Mouse (Mus musculus): ENCODE measurements around the gene Nkd1.
A peak's percentile ranks its signal among the peaks of the same experiment; 100 is the strongest.

Nkd1 gene

DNA sequence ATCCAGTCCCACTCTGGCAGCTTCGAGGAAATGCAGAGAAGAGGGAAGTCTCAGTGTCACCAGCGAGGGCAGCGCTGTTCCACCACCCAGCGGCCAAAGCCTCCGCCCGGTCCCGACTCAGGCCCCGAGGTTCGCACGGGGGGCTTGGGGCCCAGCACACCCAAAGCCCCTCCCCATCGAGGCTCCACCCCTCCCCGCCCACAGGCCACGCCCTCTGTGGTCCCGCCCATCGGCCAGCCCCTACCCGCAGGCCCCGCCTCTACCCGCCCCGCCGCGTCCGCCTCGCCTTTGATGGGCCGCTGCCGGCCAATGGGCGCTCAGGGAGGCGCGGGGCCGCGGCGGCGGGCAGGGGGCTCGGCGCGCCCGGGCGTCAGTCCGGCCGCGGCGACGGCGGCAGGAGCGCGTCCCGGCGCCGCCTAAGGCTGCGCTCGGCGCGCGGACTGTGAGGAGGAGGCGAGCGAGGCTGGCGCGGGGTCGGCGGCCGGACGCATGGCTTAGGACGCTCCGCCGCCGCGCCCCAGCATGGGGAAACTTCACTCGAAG lies at the start of gene Nkd1:
TSS of gene Nkd1 (plus strand) at position 370 of the 543 bp plus-strand sequence.
- peak; percentile 86 to 87 for DNase-seq

DNA sequence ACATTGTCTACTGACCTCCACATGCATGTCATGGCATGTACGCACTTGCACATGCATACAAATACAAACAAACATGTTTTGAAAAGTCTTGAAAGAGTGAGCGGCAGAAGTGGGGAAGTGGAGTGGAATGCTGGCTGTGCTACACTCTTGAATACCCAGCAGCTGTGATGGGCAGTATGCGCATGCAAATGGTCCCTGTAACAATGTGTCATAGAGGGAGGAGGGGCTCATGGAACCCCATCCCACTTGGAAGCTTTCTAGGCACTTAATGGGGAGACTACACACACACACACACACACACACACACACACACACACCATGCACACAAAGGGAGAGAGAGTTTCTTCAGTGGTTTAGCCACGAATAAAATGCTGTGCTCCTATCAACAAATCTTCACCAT lies 39.9 kb upstream of the Nkd1 start:
- DNase-seq, result no peak

DNA sequence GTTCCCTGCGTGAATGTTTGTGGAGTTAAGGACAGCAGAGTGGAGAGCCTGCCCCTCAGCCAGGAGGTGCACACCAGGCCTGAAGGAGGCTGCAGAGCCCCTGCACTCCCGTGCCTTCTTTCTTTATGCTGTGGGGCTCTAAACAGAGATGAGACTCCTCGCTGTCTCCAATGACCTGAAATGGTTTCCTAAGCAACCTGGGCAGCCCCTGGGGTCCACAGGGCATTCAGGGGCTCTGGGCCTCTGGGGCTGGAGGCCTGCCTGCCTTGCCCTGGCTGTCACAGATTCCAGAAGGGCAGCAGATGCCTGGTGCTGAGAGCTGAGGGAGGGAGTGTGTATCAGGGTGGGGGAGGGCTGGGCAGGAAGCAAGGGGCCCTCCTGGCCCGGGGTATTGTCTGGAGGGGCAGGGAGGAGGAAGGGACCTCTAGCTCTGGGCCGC lies 32.7 kb upstream of the Nkd1 start:
- no peak for DNase-seq

DNA sequence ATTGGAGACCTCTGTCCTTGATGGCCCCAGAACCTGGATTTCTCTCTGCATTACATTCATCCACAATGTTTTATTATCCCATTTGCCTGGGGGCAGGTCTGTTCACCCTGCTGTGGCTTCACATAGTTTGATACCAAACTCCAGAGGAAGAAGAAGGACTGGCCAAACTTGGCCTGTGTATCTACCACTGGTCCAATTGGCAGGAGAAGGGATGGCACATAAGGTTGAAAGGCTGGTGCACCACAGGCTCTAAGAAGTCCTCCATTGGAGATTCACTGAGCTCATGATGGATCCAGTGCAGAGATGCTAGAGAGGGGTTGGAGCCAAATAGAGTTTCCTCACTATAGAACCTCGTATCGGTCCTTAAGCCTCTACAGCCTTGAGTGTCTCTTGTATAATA lies 27.1 kb upstream of the Nkd1 start:
- DNase-seq, result no peak

DNA sequence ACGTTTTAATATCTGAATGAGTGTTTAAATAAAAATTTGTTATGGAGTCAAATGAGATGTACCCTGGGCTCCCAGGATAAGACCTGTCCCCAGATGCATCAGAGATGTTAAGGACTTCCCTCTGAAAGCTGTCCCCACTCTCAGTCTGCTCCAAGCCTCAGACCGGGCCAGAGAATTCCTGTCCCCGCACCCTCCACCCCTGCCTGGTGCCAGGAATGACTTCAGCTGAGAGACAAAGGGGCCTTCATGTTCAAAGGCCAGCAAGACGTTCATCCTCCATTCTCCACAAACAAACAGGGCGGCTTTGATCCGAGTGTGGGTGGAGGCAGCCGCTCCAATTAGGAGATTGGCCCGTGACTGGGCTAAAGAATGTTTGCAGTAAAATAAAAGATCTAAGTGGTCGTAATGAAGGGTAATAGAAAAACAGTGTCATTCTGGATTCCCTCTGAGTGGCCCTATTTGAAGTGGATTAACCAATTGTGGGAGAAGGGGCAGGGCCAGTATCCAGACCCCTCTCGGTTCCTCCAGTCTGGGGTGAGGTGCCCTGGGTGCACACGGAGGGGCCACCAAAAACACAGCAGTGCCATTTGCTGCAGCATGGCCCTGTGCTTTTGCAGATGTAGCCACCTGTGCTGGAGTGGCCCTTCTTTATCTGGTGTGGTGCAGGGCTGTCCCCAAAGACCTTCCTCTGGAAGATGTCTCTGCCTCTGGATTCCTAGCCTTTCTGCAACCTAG lies 25.9 kb upstream of the Nkd1 start:
- DNase-seq, result no peak

DNA sequence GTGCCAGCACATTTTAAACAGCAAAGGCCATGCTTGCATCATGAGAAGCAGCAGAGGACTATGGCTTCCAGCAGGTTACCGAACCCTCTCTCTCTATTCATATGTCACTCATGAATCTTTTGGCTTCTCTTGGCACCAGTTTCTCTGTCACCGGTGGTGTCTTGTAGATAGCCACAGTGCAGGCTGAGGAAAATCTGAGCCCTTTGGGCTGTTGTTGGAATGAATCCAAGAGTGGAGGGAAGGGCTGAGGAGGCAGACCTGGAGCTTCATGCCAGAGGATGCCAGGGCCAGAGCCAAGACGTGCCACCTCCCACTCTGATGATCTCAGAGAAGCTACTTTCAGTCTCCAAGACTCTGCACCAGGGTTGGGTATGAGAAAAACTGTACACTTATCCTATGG lies 19.0 kb upstream of the Nkd1 start:
- DNase-seq, result no peak

DNA sequence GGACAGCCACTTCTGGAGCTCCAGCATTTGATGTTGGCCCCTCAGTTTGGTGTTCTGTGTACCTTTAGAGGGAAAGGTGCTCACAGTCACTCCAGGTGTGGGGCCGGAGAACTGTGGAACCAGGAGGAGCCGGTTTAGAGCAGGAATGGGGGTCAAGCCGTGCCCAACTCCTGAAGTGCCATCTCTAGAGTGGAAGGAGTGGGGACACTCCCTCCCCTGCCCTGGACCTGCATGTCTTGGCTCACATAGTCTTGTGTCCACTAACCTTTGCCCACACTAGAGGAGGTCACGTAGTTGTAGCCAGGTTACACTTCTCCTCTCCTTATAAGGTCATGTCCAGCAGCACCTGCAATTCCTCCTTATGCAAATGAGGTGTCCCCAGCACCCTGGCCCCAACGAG lies 14.2 kb upstream of the Nkd1 start:
- DNase-seq, result no peak

DNA sequence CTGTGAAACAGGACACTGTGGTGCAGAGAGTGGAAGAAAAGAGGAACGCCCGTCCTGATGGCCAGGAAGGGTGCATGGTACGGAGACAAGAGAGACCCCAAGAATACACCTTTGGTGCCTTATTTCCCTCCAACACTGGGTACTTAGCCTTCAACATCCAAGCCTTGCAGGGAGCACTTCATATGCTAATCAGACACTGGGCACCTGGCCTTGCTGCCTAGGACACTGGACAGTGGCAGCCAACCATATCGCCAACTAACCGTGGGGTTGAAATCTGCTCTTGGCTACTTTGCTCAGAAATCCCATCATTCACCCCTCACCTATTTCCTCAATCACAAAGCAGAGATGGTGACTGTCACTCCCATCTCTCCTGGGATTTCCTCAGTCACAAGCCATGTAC lies 10.1 kb upstream of the Nkd1 start:
- DNase-seq, result no peak

DNA sequence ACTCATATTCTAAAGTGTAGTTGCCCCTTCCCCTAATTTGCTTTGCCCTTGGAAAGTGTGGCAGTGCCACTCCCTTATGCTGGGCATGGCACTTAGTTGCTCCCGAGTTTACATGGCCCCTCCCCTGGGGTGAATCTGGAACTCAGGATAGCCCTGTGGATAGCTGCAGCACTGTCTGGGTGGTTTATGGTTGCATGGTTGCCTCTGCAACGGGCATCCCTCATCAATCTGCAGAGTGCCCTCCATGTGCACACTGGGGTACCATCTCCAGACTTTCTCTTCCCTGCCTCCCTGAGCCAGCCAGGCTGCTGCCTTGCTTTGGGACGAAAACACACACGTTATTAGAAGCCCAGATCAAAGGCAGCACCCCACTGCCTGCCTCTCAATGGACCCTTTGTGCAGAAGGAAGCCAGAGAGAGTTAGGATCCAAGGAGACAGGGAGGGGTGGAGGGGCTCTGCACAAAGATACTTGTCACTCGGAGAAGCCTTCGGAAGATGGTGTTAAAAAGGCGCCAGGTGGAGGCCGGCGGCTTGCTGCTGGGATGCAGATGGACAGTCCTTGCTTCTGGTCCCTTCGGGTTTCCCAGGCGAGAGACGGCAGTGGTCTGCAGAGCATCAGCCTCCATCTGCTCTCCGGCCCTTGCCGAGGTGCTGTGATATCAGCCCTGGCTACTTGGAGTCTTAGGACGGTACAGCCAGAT lies 8.9 kb upstream of the Nkd1 start:
- DNase-seq, result no peak

DNA sequence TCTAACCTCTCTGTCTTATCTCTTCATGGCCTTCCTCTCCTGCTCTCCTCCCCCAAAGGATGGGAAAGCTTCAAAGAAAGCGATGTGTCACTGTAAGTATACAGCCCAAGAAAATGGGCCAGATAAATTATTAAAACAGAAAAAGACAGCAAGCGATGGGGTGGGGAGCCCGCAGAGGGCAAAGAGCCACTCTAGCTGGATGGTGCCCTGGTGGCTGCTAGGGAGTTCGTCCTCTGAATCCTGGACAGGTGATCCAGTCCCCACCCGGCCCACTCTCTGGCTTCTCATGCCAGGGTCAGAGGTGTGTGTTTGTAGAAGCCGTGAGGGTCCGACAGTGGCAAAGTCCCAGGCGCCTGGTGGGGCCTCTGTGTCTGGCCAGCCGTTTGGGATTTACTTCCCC lies 3.1 kb upstream of the Nkd1 start:
- DNase-seq, result no peak

DNA sequence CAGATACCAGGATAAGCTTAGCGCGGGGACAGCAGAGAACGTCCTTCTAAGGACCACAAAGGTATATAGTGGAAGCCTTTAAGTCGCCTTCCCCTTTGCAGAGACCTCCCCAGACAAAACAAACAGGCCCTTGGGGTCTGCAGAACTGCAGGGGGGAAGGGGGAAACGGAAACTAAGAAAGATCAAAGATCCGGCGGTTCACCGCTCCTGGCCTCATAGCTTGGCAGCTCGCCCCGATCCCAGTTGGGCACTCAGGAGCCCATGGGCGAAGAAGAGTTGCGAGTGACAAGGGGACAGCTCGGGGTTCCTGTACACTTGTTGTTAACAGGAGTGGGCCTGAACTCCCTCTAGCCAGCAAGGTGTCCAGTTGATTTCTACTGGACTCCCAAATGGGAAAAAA lies 773 bp upstream of the Nkd1 start:
- peak; percentile 15 to 33 for DNase-seq

DNA sequence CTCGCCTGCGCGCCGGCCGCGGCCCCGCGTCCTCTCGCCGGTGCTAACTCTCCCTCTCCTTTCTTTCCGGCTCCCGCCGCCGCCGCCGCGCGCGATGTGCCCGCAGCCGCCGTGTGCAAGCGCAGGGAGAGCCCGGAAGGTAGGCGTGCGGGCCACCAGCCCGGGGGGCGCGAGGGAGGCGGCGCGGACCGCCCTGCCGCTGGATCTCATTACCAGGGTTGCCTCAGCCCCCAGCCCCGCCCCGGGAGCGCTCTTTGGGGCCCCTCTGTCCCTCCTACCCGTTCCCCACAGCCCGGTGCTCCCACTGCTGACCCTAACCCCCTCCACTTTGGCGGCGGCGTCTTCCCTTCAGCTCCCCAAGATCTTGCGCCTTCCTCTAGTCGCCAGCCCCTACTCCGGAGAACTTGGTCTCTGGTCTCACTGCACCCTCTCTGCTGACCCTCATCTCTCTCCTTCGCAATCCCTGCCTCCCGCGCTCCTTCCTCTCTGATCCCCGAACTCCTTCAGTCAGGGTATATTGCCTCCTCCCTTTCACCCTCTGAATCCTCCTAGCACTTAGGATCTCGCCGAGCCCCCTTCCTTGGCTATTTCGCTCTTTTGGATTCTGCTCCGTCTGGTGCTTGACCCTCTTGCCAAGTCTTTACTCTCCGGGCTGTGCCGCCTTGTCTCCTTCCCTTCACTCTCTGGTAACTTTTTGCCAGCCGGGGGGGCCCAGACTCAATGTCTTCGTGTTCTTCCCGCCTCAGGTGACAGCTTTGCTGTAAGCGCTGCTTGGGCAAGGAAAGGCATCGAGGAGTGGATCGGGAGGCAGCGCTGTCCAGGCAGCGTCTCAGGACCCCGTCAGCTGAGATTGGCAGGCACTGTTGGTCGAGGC lies 624 bp downstream of the Nkd1 start:
- peak; percentile 41 to 50 for DNase-seq

DNA sequence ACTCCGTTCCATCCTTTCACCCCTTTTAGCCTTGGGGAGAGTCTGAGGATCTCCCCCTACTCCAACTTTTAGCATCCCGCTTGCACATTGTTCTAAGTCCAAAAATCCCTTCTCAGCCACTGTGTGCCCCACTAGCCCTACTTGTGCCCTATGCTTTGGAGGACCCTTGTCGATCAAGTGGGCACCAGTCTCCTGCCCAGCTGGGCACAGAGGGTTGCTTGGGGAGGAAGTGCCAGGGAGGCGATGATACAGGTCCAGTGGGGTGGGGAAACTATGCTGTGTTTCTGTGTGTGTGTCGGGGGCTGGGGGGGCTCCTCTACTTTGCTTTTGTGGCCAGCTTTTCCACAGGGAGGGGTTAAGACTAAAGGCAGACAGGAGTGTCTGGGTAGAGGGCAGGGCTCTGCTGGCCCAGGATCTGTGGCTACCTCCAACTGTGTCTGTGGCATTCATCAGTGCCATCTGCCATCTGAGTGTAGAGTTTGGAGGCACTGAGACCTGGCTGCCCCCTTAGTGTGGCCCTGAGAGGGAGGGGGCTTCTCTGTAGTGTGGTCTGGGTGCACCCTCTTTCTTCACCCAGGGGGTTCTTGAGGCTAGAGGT lies 1.4 kb downstream of the Nkd1 start:
- no peak for DNase-seq

DNA sequence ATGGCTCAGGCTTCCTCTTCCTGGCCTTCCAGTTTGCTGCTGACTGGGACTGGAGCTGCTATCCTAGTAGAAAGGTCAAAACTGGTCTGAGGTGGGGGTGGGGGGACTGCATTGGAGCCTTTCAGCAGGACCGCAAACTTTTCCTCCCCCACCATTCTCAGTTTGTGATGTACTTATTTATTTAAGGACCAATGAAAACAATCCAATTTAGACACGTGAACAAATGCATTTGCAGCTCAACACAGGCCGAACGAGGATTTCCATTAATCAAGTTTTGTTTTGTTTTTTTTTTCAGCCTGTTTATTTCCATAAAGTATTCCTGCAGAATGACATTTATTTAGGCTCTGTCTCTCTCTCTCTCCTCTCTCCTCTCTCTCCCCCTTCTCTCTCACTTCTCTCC lies 2.5 kb downstream of the Nkd1 start:
- no peak for DNase-seq

DNA sequence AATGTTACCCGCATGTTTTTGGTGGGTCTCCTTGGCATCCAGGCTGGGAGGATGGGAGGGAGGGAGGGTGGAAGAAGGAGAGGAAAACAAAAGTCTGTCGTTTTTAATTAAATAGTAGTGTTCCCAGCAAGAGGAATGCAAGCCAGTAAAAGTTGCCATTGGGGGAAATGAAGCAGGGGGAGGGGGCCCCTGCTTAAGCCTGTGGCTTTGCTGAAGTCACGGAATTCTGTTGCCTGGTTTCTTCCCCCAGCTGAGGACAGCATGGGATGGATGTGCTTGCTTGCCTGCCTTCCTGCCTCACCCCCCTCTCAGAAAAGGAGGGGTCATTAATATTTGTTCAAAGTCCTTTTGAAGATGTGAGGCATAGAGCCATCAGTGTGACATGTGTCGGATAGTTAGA lies 3.0 kb downstream of the Nkd1 start:
- no peak for DNase-seq

DNA sequence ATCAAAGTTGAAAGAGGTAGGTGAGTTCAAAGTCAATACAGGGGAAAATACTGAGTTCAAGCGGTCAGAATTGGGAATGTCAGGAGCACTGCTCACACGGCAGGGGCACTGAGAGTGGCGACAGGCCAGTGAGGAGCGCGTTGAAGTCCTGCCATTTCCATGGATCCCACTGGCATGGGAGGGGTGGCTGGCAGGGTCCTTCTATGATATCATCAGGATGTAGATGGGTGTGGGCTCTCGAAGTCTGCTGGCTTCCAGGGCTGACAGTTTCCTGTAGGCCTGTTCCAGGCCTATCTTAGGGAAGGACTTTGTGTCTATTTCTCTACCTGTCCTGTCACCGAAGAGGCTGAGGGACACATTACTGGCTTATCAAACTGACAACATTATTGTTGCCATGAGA lies 3.7 kb downstream of the Nkd1 start:
- DNase-seq, result no peak

DNA sequence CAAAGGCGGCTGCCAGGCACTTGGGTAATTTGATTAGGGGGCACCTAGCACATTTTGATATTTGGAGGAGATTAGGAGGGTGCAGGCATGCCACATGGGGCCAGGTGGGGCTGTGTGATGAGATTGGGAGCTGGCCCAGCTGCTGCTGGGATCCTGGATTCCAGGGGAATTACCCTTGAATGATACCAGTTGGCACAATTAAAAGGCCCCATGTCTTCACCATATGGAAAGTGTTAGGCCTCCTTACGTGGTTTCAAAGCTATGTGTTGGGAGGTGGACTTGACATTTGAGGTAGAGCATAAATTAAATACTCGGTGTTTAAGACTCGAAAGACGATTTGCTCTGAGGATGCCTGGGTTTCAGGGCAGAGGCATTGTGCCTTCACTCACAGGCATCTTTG lies 5.1 kb downstream of the Nkd1 start:
- no peak for DNase-seq

DNA sequence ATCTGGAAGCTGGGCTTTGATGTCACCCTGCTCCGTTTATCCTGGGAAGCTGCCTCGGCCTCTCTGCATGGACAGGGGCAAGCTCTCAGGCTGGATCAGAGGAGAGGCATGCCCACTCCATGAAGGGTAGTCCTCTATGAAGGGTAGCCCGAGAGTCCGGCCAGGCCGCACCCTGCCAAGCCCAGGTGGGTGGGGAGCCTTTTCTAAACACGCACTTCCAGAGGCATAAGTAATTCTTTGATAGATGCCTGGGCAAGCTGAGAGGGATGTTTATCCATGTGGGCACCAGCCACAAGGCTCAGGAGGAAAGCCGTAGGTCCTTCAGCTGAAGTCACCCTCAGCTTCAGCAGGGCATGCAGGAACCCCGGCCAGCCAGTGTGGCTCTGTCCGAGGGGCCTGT lies 7.0 kb downstream of the Nkd1 start:
- no peak for DNase-seq

DNA sequence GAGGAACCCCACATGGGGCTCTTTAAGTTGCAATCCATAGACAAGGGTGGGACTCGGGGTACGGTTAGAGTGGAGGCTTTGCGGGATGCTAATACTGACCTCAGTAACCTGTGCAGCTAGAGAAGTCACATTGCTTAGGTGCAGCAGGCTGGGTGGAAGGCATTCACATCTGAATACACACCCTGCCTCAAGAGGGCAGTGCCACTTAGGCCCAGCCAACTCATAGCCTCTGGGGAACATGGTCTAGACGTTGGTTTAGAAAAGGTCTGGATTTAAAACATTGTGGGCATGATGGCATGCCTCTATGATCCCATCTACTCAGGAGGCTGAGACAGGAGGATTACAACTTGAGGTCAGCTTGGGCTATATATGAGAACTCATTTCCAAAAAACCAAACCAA lies 8.6 kb downstream of the Nkd1 start:
- no peak for DNase-seq

DNA sequence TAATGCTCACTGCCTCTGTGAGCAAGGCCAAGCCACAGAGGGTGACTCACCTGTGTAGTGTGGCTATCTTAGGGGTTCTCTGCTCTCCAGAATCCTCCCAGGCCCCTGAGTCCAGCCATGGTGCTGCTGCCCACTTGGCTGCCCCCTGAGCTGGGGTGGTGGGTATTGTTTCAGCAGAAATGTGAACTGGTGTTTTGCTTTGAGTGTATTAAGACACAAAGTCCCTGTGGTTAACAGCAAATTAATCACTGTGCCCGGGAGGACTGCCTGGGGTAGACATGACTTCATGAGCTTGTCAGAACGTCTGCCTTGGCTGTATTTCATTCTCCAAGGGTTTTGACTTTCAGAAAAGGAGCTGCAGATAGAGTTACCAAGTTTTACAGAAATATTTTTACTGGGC lies 15.9 kb downstream of the Nkd1 start:
- DNase-seq, result no peak

DNA sequence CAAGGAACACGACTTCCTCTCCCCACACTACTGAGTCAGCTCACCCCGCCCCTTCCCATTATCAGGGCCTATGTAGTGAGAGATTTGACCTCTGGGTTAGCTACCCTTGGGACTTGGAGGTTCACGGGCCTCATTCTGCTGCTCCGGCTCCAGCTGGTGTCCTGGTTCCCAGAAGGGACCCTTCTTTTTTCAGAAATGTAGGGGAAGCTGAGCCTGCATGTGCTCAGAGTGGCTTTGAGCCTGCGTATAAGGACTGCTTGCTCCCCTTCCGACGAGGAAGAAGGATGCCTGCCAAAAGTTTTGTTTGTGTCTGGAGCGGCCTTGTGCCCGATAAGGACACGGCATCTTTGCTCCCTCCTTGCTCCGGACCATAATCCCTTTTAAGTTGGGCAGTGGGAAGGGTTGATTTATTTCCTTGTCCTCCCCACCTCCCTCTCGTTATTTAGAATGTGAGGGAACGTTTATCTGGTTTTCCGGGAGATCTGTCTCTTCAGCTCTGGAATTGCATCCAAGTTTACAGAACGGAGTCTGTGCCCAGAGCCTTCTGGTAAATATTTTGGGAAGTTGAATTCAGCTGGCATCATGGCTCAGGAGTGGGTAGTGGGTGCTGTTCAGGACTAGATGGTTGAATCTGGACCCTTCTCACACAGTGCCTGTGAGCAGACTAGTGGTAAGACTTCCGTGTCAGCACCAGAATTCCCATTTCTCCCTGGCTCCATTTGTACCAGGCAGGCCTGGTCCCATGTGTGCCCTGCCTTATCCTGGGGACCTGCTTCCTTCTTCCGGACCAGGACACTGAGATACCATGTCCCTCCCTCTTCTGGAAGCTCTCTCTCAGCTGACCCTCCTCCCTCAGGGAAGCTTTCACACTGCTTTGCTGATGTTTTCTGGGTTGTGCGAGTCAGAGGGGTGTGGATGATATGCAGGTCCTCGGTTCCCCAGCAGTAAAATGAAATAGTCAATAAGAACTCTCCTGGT lies 17.1 kb downstream of the Nkd1 start:
- no peak for DNase-seq

DNA sequence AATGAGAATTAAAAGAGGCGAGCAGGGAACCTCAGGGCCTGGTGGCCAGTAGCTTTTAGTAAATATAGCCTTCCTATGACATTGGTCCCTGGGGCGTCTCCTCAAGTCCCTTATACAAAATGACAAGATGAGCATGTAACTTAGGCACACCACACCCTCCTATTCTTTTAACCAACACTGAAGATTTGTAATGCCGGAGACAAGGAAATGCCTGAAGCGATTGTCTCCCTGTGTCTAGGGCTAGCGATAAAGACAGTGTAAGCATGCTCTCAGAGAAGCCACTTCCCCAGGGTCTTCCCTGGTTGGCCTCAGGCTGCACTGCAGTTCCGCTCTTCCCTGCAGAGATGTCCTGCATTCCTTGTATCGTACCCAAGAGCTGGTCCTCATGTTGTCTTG lies 17.8 kb downstream of the Nkd1 start:
- no peak for DNase-seq
